Mouse (Mus musculus): Measurements from ENCODE around the gene Plekhg1. TPM values are rescaled to one million over a fixed set of nuclear protein-coding genes. Genes with fewer than 3 reads are reported as not detected.

Plekhg1 gene
- total RNA-seq (2021) = 10 to 100 TPM in 1 of 2 experiments, 1 to 10 TPM in 1; 9.1 to 11.4 TPM

DNA sequence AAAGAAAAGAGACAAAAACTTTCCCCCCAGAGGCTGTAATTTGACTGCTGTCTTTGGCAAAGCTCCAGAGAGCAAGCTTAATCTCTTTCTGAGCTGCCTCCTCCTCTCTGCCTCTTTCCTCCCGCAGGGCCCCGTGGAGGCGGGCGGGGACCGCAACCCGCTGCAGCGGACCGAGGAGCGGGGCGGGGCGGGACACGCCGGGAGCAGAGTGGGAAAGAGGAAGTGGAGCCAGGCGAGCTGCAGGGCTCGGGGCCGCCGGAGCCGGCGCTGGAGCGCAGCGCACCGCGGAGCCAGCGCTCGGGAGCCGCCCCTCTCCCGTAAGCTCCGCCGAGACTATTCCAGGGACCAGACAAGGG is at the start of gene Plekhg1:
TSS of gene Plekhg1 (plus strand) at position 217 of the 356 bp plus-strand sequence.
- peak; percentile 80 to 85 for DNase-seq
- intact Hi-C loops (cut with DNase I) = loop anchor here (1.0 to 10.0 kb wide), 6 partner anchors 22 to 165 kb away; no protein-coding TSS in a partner anchor

DNA sequence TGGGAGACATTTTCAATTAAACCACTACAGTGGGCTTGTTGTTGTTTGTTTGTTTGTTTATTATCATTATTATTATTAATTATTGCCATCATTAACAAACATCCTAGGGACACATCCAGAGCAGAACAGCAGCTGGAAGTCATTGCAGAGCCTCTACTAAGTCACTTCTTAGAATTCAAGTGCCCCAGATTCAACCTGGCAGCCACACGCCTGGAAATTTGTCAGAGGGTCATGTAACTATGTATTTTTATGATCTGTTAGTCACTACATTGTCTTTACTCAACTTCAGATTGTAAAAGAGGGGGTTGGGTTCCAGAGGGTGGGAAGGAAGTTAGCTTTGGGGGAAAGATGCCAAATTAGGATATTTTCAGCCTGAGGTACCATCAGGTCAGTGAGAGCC is 47.4 kb upstream of the Plekhg1 start:
- intact Hi-C loops (cut with DNase I) = no loop called here
- DNase-seq = no peak

- no peak for DNase-seq
These were observed 46.4 kb upstream of the Plekhg1 start for GRCm38 (mm10) chr10:3693699-3694280.

GRCm38 (mm10) chr10:3695332-3695905 is 44.7 kb upstream of the Plekhg1 start:
- DNase-seq = peak in 1 of 2 experiments; percentile 31
- intact Hi-C loops (cut with DNase I) = loop anchor here (5.0 kb wide), 3 partner anchors 63 to 247 kb away; no protein-coding TSS in a partner anchor

More at GRCm38 (mm10) chr10:3693699-3694280, 46.4 kb upstream of the Plekhg1 start:
- intact Hi-C loops (cut with DNase I) = no loop called here

DNA sequence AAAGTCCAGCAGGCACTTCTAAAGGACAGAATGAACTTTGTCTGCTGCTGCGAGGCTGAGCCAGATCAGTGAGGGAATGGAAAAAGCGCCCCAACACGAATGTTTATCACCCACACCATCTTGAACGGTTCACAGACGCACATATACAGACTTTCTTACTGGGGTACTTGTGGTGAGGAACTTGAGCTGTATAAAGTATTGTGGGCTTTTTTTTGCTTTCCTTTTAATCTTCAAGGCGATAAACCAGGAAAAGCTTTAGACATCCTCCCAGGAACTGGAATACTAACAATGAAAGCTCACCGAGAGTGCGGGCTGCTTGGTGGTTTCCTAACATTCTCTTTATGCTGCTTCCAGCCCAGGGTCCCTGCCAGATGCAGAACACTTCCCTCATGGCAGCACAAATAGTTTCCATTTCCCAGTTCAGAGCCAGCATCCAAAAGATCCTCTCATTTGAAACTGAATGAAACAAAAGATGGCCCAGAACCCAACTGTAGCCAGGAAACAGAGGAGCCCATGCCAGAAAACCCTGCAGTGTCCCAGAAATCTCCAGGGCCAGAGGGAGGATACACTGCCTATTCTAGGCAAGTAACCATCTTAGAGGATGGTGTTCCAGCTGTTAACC is 43.3 kb upstream of the Plekhg1 start:
- intact Hi-C loops (cut with DNase I) = loop anchor here (1.0 to 5.0 kb wide), 6 partner anchors 22 to 245 kb away; no protein-coding TSS in a partner anchor

GRCm38 (mm10) chr10:3697500-3697899 is 42.7 kb upstream of the Plekhg1 start:
- intact Hi-C loops (cut with DNase I) = loop anchor here (1.0 to 5.0 kb wide), 6 partner anchors 21 to 245 kb away; no protein-coding TSS in a partner anchor
- peak in 1 of 2 experiments; percentile 18 for DNase-seq

More for the DNA sequence above, 43.3 kb upstream of the Plekhg1 start:
- DNase-seq = peak; percentile 57 to 67

DNA sequence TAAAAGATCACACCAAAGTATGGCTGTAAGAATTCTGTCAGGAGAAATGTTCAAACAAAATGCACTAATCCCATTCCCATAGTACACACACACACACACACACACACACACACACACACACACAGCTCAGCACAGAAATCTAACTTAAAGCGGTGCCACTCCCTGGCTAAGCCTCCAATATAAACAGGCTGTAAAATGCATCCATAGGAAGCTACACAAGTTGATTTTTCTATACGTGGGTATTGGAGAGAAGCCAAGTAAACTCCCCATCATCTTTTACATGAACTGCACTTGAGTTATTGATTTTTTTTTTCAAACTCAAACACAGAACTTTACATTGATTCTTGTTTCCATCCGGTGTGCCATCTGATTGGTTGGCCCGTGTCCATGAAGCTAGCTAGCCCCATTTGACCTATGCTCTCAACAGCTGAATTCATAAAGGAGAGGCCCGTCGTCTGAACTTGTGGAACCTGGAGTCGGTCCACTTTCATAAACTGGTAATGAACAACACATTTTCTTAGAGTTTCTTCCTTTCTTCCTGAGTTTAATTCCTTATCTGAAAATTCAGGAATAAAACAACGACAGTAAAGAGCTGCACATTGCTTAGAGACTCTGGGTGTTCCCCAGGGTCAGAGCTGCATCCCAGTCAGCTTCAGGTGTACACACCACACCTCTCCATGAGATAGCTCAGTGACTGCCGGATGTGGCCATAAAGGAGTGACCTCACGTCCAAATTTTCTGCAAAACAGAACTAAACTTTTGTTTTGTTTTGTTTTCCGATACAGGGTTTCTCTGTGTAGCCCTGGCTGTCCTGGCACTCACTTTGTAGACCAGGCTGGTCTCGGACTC is 39.7 kb upstream of the Plekhg1 start:
- no peak for DNase-seq
- intact Hi-C loops (cut with DNase I) = no loop called here

- intact Hi-C loops (cut with DNase I) = no loop called here
These were observed 38.3 kb upstream of the Plekhg1 start for GRCm38 (mm10) chr10:3701832-3702231.

GRCm38 (mm10) chr10:3702585-3702984 is 37.6 kb upstream of the Plekhg1 start:
- intact Hi-C loops (cut with DNase I) = no loop called here
- no peak for DNase-seq

More at GRCm38 (mm10) chr10:3701832-3702231, 38.3 kb upstream of the Plekhg1 start:
- no peak for DNase-seq

DNA sequence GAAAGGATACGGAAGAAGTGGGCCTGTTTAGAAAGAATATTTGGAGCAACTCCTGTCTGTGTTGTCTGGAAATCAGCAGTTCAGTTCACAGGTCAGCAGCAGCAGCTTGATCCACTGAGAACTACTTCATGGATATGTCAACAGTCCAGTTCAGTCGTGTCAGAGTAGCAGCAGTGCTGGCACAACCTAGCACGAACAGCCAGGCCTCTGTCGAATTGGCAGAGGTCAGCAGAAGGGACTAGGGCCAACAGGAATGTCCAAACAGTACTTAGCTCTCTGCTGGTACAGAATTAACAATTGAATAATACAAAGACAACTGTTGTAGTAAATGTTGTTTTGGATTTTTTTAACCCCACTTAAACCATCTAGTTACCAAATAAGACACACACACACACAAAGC is 33.9 kb upstream of the Plekhg1 start:
- no peak for DNase-seq

DNA sequence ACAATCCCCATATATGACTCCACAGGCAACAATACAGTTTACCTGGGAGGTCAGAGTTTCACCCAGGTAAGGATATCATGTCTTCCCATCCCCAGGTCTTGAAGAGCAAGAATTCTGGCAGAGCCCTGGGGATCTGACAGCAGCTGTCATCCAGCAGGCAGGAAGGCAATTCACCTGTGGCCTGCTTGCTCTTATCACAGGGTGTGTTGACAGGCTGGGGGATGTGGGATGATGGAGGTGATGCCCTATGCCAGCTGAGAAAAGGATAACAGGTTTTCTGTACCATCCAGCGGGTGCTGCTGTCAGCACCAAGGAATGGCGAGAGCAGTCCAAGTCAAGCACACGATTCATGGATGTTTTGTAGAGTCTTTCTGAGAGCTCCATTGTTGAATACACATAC is 30.1 kb upstream of the Plekhg1 start:
- no peak for DNase-seq
- intact Hi-C loops (cut with DNase I) = no loop called here

More for the DNA sequence above, 33.9 kb upstream of the Plekhg1 start:
- intact Hi-C loops (cut with DNase I) = no loop called here

DNA sequence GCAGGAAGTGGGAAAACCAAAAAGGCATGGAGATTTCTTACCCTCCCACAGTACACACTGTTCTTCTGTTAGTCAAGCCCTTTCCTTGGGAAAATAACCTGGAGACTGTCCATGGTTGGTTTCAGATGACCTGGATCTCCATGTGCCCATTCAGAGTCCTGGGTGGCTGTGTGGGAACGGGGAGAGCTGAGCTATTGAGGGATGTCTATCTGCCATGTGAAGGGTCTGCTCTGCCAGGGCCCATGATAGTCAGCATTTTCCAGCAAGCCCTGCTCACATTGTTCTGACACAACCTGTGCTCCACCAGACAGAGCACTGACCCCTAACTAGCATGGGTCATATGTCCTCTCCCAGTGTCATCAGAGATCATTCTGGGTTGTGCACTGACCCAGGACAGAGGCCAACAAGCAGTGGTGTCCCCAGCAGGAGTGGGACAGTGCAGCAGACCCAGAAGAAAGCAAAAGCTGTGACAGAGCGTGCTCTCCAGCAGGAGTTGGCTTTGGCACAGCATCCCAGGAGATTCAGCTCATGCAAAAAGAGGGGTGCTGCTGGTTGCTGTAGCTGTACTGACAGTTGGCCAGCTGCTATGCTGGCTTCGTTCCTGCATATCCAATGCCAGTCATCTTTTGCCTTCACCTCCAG is 24.7 kb upstream of the Plekhg1 start:
- intact Hi-C loops (cut with DNase I) = loop anchor here (5.0 kb wide), 1 partner anchor 83 kb away; no protein-coding TSS in a partner anchor
- DNase-seq = peak; percentile 20 to 23

DNA sequence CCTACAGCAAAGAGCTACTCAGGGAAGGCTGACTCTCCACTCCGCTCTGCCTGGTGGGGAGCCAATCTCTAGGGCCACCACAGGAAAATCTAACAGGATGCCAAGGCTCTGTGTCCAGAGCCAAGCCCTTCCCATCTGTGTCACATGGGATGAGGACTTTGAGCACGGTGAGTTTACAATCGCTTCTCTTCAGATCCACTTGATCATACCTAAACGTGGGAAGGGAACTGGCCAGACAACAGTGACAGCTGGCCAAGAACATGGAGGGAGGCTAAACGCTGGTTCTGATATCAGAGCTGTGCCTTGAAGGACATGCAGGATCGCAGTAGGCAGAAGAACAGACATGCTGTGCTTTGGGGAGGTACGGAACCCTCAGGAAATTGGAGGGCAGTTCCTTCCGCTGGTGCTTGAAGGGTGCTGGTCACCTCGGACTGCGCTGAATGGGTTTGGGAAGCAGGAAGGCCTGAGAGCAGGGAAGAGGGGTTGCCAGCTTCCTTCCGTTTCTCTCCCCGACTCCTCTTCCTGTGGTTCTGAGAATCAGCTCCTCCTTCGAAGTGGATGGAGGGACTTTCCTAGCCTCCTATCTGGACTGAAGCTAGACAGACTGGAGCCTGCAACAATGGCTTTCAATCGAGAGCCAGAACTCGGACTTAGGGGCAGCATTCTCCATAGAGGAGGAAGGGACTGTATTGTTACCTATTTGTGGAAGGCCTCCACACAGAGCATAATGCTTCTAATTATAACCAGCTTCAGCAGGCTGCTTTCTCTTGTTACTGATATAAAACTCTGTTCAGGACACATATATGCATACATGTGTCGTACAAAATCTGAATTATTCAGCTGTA is 21.9 kb upstream of the Plekhg1 start:
- intact Hi-C loops (cut with DNase I) = loop anchor here (1.0 to 5.0 kb wide), 3 partner anchors 21 to 86 kb away; partner anchors contain the start of gene Plekhg1
- DNase-seq = peak; percentile 72 to 77

DNA sequence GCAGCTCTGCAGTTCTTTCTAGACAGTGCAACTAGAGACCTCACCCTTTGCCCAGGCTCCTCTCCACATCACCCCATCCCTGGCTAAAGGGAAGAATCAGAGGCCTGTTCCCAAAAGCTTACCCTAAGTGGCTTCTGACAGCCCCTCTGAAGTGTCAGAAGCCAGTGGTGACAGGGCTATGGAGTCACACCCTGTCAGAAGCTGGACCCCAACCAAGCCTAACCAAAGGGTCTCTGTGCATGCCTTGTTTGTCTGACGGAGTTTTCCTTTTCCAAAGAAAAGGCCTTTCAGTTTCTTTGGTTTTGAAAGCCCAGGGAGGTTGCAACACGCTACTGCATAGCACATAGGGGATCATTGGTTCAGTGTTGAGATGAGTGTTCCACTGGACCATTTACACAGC is 19.9 kb upstream of the Plekhg1 start:
- intact Hi-C loops (cut with DNase I) = no loop called here

GRCm38 (mm10) chr10:3722339-3722738 is 17.8 kb upstream of the Plekhg1 start:
- no peak for DNase-seq

More for the DNA sequence above, 19.9 kb upstream of the Plekhg1 start:
- no peak for DNase-seq

DNA sequence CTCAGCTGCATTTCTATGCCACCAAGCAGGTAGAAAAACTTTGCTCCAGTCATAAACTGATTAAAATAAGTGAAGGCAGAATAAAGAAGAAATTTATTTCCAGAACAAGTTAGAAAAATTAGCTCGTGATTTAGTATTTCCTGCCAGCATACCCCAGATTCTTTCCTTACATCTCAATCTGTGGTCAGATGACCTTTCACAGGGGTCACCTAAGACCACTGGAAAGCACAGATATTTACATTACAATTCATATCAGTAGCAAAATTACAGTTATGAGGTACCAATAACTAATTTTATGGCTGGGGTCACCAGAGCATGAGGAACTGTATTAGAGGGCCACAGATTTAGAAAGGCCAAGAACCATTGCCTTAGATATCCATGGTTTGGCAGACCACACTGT is 15.5 kb upstream of the Plekhg1 start:
- intact Hi-C loops (cut with DNase I) = no loop called here

More at GRCm38 (mm10) chr10:3722339-3722738, 17.8 kb upstream of the Plekhg1 start:
- intact Hi-C loops (cut with DNase I) = no loop called here

GRCm38 (mm10) chr10:3729666-3730065 is 10.5 kb upstream of the Plekhg1 start:
- intact Hi-C loops (cut with DNase I) = no loop called here
- DNase-seq = no peak

More for the DNA sequence above, 15.5 kb upstream of the Plekhg1 start:
- DNase-seq = no peak

DNA sequence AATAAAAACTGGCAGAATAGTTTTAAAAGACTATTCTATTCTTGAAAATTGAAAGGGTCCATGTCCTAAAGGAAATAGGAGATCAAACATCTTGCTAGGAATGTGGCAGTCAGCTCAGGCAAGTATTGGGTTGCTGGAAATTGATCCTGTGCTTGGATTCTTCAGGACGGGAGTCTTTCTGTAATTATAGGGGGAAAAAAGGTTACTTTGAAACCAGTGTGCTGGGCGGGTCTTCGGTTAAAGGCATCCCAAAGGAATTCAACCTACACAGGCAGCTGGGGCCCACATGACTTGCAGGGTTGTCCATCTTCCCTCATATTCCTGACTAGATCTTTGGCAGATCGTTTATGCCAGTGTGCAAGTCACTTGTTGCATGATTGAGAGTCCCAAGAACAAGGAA is 9.8 kb upstream of the Plekhg1 start:
- intact Hi-C loops (cut with DNase I) = no loop called here
- no peak for DNase-seq

- DNase-seq = no peak
- intact Hi-C loops (cut with DNase I) = loop anchor here (5.0 kb wide), 1 partner anchor 90 kb away; no protein-coding TSS in a partner anchor
These were observed 3.1 kb upstream of the Plekhg1 start for GRCm38 (mm10) chr10:3737034-3737433.

All from heart, postnatal 36 days (tissue).